Mouse (Mus musculus) heart, postnatal 0 days (tissue): ENCODE measurements around the gene Mark4.

Experiments
- CTCF ChIP-seq: IDR thresholded peaks from 2 replicates; pipeline ENCODE4 v1.5.1; 2016; ENCODE audit warnings: antibody characterized with exemption, control low read depth, low read depth
- EP300 ChIP-seq: IDR thresholded peaks from 2 replicates; pipeline ENCODE4 v1.6.1; 2016; ENCODE audit warnings: antibody characterized with exemption, low read depth

DNA sequence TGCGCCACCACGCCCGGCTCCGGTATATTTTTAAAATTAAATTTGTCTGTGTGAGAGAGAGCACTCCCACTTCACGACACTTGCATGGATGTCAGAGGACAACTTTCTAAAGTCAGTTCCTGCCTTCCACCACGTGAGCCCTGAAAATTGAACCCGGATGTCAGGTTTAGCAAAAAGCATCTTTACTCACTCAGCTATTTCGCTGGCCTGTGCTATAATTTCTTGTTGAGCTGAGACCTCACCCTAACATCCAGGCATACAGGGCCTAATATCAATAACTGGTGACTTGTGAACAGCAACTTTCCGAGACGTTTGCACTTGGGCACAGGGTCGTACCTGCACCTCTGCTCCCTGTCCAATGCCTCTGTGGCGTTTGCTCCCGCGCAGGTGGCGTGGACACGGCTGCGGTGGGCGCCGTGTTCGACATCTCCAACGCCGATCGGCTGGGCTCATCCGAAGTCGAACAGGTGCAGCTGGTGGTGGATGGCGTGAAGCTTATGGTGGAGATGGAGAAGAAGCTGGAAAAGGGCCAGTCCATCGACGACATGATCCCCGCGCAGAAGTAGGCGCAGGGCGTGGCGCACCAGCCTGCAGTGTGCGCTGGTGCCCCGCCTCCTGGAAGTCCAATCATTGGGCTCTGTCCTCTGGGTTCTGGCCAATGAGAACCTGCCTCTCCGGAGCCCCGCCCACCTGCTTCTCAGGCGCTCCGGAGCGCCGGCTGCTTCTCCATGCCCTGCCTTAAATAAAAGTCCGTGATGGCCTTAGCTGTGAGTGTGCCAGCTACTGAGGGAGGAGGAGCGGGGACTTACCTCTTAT, 37.6 kb downstream of the Mark4 start:
- TF ChIP-seq CTCF (no peak), EP300 (0 out of 2 replicates have a peak, but pooled peaks have one; percentile 17)
